Mouse (Mus musculus) liver, embryonic 14.5 days (tissue): ENCODE measurements around the gene Trappc12.

ENCODE experiments used
- CTCF ChIP-seq: IDR thresholded peaks from 2 replicates; pipeline ENCODE4 v1.5.1; 2016; ENCODE audit warnings: antibody characterized with exemption, low read depth, control low read depth
- EP300 ChIP-seq: IDR thresholded peaks from 2 replicates; pipeline ENCODE4 v1.6.1; 2016; ENCODE audit warnings: antibody characterized with exemption, low read depth

GRCm38 (mm10) chr12:28796881-28797420 lies 46.7 kb upstream of the Trappc12 start:
- TF ChIP-seq CTCF = no peak
- TF ChIP-seq EP300 = no peak
